Mouse (Mus musculus) CD4-positive helper T cell, adult 2 months (primary cell): ENCODE results near the gene Il15ra.
A peak's percentile ranks its signal among the peaks of the same experiment; 100 is the strongest.

ENCODE experiments used
- DNase-seq: peaks from one replicate; pipeline ENCODE4 v3.0.0-alpha.2; 2012; ENCODE audit warnings: low read depth, missing footprints, low spot score

Gene Il15ra

GRCm38 (mm10) chr2:11708538-11708937 is 3.4 kb downstream of the Il15ra start:
- DNase-seq: no peak

GRCm38 (mm10) chr2:11710101-11710500 is 5.0 kb downstream of the Il15ra start:
- peak; percentile 55 for DNase-seq

- DNase-seq: no peak
Observed at GRCm38 (mm10) chr2:11712483-11712990, 7.4 kb downstream of the Il15ra start.

- DNase-seq: no peak
Observed at GRCm38 (mm10) chr2:11713021-11713420, 7.9 kb downstream of the Il15ra start.

- DNase-seq: no peak
Observed at GRCm38 (mm10) chr2:11714535-11714934, 9.4 kb downstream of the Il15ra start.

- no peak for DNase-seq
Observed at GRCm38 (mm10) chr2:11718573-11718972, 13.5 kb downstream of the Il15ra start.

GRCm38 (mm10) chr2:11722564-11722963 is 17.5 kb downstream of the Il15ra start:
- no peak for DNase-seq

- no peak for DNase-seq
Observed at GRCm38 (mm10) chr2:11727574-11727973, 22.5 kb downstream of the Il15ra start.

GRCm38 (mm10) chr2:11729091-11729490 is 24.0 kb downstream of the Il15ra start:
- DNase-seq: no peak

- DNase-seq: no peak
Observed at GRCm38 (mm10) chr2:11732978-11733377, 27.9 kb downstream of the Il15ra start.

GRCm38 (mm10) chr2:11735853-11736252 is 30.8 kb downstream of the Il15ra start:
- no peak for DNase-seq

GRCm38 (mm10) chr2:11738794-11739193 is 33.7 kb downstream of the Il15ra start:
- DNase-seq: no peak

GRCm38 (mm10) chr2:11739516-11740051 is 34.5 kb downstream of the Il15ra start:
- no peak for DNase-seq

- no peak for DNase-seq
Observed at GRCm38 (mm10) chr2:11762541-11762940, 57.5 kb downstream of the Il15ra start.

GRCm38 (mm10) chr2:11765694-11766093 is 60.6 kb downstream of the Il15ra start:
- no peak for DNase-seq

- no peak for DNase-seq
Observed at GRCm38 (mm10) chr2:11766485-11767160, 61.5 kb downstream of the Il15ra start.

- no peak for DNase-seq
Observed at GRCm38 (mm10) chr2:11767161-11767545, 62.1 kb downstream of the Il15ra start.

- DNase-seq: no peak
Observed at GRCm38 (mm10) chr2:11771701-11772100, 66.6 kb downstream of the Il15ra start.

- DNase-seq: no peak
Observed at GRCm38 (mm10) chr2:11772401-11772800, 67.3 kb downstream of the Il15ra start.

- no peak for DNase-seq
Observed at GRCm38 (mm10) chr2:11774426-11774825, 69.3 kb downstream of the Il15ra start.

- no peak for DNase-seq
Observed at GRCm38 (mm10) chr2:11775121-11775520, 70.0 kb downstream of the Il15ra start.

- no peak for DNase-seq
Observed at GRCm38 (mm10) chr2:11776415-11776814, 71.3 kb downstream of the Il15ra start.
